Mouse (Mus musculus) embryo, embryonic 9.5 days (tissue): ENCODE measurements at regions not wholly inside any gene's neighbourhood (a gene's known extent, or its start where the extent isn't known, plus 50 kb on each side); places are given as distances from the start of the nearest gene placed in this dataset.

Experiments
- DNase-seq: peaks from one replicate; pipeline ENCODE4 v3.0.0-alpha.2; 2017; ENCODE audit errors: extremely low spot score

GRCm38 (mm10) chr19:22047657-22048056, 91.2 kb upstream of the Trpm3 start:
- DNase-seq = no peak

- DNase-seq = no peak
These were observed 72.5 kb upstream of the Trpm3 start for GRCm38 (mm10) chr19:22066302-22066701.

- no peak for DNase-seq
These were observed 68.4 kb upstream of the Trpm3 start for GRCm38 (mm10) chr19:22070246-22071030.

- DNase-seq = peak; percentile 3
These were observed 67.1 kb upstream of the Trpm3 start for GRCm38 (mm10) chr19:22071701-22072100.

GRCm38 (mm10) chr19:22074042-22074441, 64.8 kb upstream of the Trpm3 start:
- DNase-seq = no peak

- no peak for DNase-seq
These were observed 57.4 kb upstream of the Trpm3 start for GRCm38 (mm10) chr19:22081448-22081847.
